Mouse (Mus musculus) ES-Bruce4 (cell line): ENCODE measurements around the gene Esrrg.

Experiments used
- CTCF ChIP-seq: IDR thresholded peaks from one replicate; pipeline ENCODE4 v1.8.1; 2011; ENCODE audit warnings: low read depth, low read length
- POLR2A ChIP-seq: IDR thresholded peaks from one replicate; pipeline ENCODE4 v1.8.1; 2011; ENCODE audit warnings: low read length; ENCODE audit not compliant: insufficient read depth

GRCm38 (mm10) chr1:188101832-188102231 is 493.2 kb downstream of the Esrrg start:
- TF ChIP-seq POLR2A (no peak), CTCF (no peak)
